Mouse (Mus musculus) cerebellum, adult 2 months (tissue): ENCODE results near the gene Krt87. TPM values are rescaled to one million over a fixed set of nuclear protein-coding genes. Genes with fewer than 3 reads are reported as not detected.
A peak's percentile ranks its signal among the peaks of the same experiment; 100 is the strongest.

Source experiments
- DNase-seq, 2 experiments: peaks; one replicate each; pipeline ENCODE4 v3.0.0; 2021
- H3K27ac ChIP-seq: fragments of 200-500 bp; 2 replicates; pipeline ENCODE4 v1.5.1; 2012; ENCODE audit warnings: low read length, control low read depth, inconsistent platforms; ENCODE audit not compliant: insufficient read depth
- H3K27me3 ChIP-seq: fragments of 200-500 bp; 2 replicates; pipeline ENCODE4 v1.6.1; 2012; ENCODE audit warnings: inconsistent platforms, mild to moderate bottlenecking, low read length, moderate library complexity; ENCODE audit not compliant: control insufficient read depth, insufficient read depth
- H3K4me1 ChIP-seq: fragments of 200-500 bp; 2 replicates; pipeline ENCODE4 v1.6.1; 2011; ENCODE audit warnings: low read length; ENCODE audit not compliant: control insufficient read depth, insufficient read depth
- H3K4me3 ChIP-seq: fragments of 200-500 bp; replicated peaks from 2 replicates; pipeline ENCODE3; 2011; ENCODE audit warnings: mild to moderate bottlenecking, low read depth, low read length, control low read depth; ENCODE audit not compliant: insufficient read depth
- CTCF ChIP-seq: fragments of 200-500 bp; IDR thresholded peaks from 2 replicates; pipeline ENCODE4 v1.5.1; 2011; ENCODE audit warnings: low read depth, mild to moderate bottlenecking, control low read depth, low read length, moderate library complexity, borderline replicate concordance; ENCODE audit not compliant: insufficient read depth
- POLR2A ChIP-seq: fragments of 200-500 bp; IDR thresholded peaks from 2 replicates; pipeline ENCODE4 v1.6.1; 2011; ENCODE audit warnings: low read length, control low read depth, borderline replicate concordance; ENCODE audit not compliant: insufficient read depth
- WGBS: fragments of 180-500 bp; shearing (Covaris S2); methylation state at CpG from one replicate; pipeline ENCODE4 v1.1.7; 2018; 5-methylcytosine and 5-hydroxymethylcytosine counted together
- polyA plus RNA-seq: library from polyadenylated mRNA; depleted of rRNA; stranded (reverse); fragments of >200 nt; gene quantifications from 2 replicates; pipeline ENCODE4 v1.2.3, GENCODE M21; 2012

The Krt87 gene
- polyA plus RNA-seq, 1 experiment = 0.15 TPM

DNA sequence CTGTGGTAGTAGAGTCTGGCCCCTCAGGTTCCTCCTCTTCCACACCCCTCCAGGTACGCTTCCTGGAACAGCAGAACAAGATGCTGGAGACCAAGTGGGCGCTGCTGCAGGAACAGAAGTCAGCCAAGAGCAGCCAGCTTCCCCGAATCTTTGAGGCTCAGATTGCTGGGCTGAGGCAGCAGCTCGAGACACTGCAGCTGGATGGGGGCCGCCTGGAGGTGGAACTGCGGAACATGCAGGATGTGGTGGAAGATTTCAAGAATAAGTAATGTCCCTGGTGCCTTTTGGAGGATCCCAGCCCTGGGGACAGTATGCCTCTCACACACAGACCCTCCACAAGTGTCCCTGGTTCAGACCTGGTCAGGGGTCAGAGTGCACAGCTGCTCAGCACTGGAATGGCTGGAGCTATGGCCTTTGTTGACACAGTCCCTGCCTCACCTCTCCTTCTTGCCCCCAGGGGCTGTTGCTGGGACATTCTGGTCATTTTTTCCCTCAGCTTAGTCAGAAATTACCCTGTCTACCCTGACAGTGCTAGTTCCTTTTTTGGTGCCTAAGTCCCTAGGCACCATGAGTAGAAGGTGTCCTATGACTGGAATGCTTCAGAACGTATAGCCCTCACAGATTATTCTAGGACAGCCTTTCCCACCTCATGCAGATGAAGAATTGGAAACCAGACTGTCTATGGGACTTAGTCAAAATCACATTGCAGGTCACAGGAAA, 24.5 kb downstream of the Krt87 start:
- WGBS = 88% methylated on average over 7 of the region's 7 CpGs
- no peak for DNase-seq
- H3K4me1 ChIP-seq = peaks cover 22% of the 10 kb centered on the region
- no peak overlapping the region for H3K27ac ChIP-seq
- TF ChIP-seq CTCF (no peak), POLR2A (no peak)
- no peaks in the 10 kb centered on the region for H3K27me3 ChIP-seq
- no peak overlapping the region for H3K4me3 ChIP-seq

DNA sequence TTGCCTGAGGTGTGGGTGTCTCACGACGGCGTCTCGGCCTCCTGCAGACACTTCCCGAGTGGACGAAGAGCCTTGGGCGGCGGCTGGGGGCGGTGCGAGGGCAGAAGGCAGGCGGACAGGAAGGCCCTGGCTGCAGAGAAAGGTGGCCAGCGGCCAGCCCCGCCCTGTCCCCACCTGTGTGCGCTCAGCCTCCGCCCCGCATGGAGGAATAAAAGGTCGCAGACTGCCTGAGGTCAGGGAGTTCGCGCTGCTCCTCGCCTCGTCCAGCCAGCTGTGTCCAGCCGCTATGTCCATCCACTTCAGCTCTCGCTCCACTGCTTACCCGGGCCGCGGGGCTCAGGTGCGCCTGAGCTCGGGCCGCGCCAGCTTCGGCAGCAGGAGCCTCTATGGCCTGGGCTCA, 26.4 kb downstream of the Krt87 start:
- DNase-seq = peak in 1 of 2 experiments; percentile 9
- TF ChIP-seq POLR2A (no peak), CTCF (no peak)
- Histone ChIP-seq H3K4me3 (peak overlapping the region; percentile 11), H3K4me1 (peaks cover 22% of the 10 kb centered on the region), H3K27ac (no peak overlapping the region), H3K27me3 (no peaks in the 10 kb centered on the region)
- 24% methylated on average over 31 of the region's 31 CpGs for WGBS

DNA sequence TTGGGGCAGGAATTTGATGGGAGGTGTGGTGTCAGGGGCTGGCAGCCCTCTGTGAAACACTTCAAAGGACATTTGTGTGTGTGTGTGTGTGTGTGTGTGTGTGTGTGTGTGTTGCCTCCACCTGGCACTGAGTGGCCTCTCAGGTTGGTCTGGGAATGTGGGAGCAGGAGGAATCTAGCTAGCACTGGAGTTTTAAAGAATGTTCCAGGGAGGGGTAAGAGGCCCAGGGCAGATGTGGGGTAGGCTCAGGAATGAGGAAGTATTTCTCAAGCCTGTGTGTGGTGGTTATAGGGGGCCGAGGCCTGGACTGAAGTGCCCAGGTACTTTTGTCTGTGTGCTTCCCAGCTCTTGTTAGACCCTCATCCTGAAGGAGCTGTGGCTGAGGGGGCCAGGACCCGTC, 27.8 kb downstream of the Krt87 start, which contains the start of gene Krt7:
Gene Krt7 (plus strand): TSS at position 269 of the 400 bp plus-strand sequence.
- Histone ChIP-seq H3K4me3 (no peak within 1 kb of the TSS), H3K27ac (no peak within 1 kb of the TSS), H3K27me3 (no peaks in the 10 kb centered on the region), H3K4me1 (peaks cover 17% of the 10 kb centered on the region)
- TF ChIP-seq POLR2A = no peak
- no peak for DNase-seq
- 85% methylated on average over 2 of the region's 2 CpGs for WGBS

DNA sequence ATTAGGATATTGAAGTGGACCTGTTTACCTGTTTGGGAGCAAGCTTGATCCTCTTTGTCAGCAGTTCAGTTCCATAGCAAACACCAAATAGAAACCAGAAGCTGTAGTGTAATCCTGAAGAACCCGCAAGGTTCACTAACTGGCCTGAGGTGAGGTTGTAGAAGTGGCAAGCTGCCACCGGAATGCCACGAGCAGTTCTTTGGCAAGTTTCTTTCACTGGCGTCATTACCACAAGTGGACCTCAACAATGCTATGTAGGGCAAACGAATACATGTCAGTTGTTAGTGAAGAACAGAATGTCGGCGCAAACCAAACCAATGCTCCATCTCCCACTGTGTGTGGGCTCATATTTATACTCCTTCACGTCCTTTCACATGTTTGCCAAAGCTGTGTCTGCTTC, 40.3 kb downstream of the Krt87 start:
- 61% methylated on average over 8 of the region's 8 CpGs for WGBS
- Histone ChIP-seq H3K4me1 (no peaks in the 10 kb centered on the region), H3K27me3 (no peaks in the 10 kb centered on the region)

DNA sequence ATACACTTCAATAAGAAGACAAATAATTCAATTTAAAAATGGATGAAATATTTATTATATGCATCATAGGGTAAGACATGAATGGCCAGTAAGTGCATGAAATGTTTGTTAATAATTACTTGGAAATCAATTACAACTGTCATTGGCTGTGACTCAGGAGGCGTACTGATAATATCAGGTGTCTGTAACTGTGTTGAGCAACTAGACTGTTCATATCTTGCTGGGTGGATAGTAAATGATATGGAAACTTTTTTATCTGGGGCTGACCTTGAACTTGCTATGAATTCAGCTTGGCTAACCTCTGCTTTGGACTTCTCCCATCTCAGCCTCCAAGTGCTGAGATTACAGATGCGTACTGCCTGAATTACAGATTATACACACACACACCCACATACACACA, 40.9 kb downstream of the Krt87 start:
- Histone ChIP-seq H3K4me1 (no peaks in the 10 kb centered on the region), H3K27ac (no peak overlapping the region), H3K27me3 (no peaks in the 10 kb centered on the region), H3K4me3 (no peak overlapping the region)
- WGBS = 97% methylated on average over 2 of the region's 2 CpGs
- no peak for DNase-seq
- TF ChIP-seq POLR2A (no peak), CTCF (no peak)

More for the DNA sequence above, 40.3 kb downstream of the Krt87 start:
- H3K4me3 ChIP-seq = no peak overlapping the region
- TF ChIP-seq CTCF (no peak), POLR2A (no peak)
- no peak overlapping the region for H3K27ac ChIP-seq
- peak in 1 of 2 experiments; percentile 21 for DNase-seq

DNA sequence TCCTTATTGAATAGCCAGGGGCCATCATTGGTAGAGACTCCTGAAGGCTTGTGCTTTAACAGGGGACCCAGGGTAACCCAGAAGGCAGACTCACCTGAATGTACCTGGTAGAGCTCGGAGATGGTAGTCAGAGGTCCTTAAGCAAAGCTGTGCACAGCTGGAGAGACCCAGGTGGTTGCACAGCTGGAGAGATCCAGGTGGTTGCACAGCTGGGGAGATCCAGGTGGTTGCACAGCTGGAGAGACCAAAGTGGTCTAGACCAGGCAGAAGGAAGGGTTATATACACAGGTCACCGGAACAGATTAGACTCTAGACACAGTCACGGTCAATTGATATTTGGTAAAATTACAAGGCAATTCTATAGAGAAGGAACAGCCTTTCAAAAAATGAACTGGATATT, 41.7 kb downstream of the Krt87 start:
- TF ChIP-seq CTCF = no peak
- no peak for TF ChIP-seq POLR2A
- Histone ChIP-seq H3K4me3 (no peak overlapping the region), H3K27me3 (no peaks in the 10 kb centered on the region), H3K4me1 (no peaks in the 10 kb centered on the region), H3K27ac (no peak overlapping the region)
- DNase-seq = no peak
- 85% methylated on average over 3 of the region's 3 CpGs for WGBS

DNA sequence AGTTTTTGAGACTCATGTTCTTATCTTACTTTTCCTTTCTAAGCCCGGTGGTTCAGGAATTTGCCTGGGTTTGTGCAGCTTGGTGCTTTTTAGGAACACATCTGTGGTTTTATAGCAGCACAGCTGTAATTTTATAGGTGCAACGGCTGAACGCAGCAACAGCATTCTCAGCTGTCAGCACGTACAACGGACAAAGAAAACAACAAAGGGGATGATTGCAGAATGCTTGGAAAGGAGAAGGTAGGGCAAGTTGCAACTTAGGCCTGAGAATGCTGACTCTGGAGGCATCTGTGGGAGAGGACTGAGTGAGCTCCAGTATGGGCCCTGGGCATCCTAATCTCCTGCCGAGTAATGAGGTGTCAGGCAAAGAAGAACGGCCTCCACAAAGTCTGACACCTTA, 42.1 kb downstream of the Krt87 start:
- no peak for DNase-seq
- TF ChIP-seq CTCF (no peak), POLR2A (no peak)
- 88% methylated on average over 7 of the region's 7 CpGs for WGBS

DNA sequence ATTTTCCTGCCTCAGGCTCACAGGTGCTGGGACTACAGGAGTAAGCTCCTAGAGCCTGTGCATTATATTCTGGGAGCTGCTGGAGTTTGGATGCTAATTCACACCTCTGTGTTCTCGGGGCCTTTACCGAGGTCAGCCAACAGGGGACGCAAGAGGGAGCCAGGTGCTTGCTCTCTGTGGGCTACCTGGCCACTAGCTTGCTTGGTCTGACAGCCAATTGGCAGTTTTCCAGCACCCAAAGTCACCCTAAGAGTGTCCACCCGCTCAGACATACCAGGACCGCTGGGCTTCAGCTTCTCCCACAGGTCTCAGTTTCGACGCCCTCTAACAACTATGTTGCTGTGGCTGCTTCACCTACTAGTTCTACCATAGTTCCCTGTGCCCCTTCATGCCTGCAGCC, 43.7 kb downstream of the Krt87 start:
- no peak overlapping the region for H3K4me3 ChIP-seq
- TF ChIP-seq CTCF = peak; percentile 33; the same call in 1 of the 2 replicates
- TF ChIP-seq POLR2A = no peak
- no peak overlapping the region for H3K27ac ChIP-seq
- no peaks in the 10 kb centered on the region for H3K27me3 ChIP-seq
- WGBS = 53% methylated on average over 7 of the region's 7 CpGs
- no peaks in the 10 kb centered on the region for H3K4me1 ChIP-seq
- DNase-seq = no peak

More for the DNA sequence above, 42.1 kb downstream of the Krt87 start:
- no peak overlapping the region for H3K27ac ChIP-seq
- no peak overlapping the region for H3K4me3 ChIP-seq
- H3K27me3 ChIP-seq = no peaks in the 10 kb centered on the region
- no peaks in the 10 kb centered on the region for H3K4me1 ChIP-seq
